Mouse (Mus musculus): Measurements from ENCODE around the gene BC048671. TPM values are rescaled to one million over a fixed set of nuclear protein-coding genes. Genes with fewer than 3 reads are reported as not detected.

The BC048671 gene
- polyA plus RNA-seq, 1 experiment = not detected

GRCm38 (mm10) chr6:90332561-90333425 is 31.8 kb downstream of the BC048671 start, which contains the start of gene Uroc1:
Uroc1 (plus strand) TSS chr6:90333284.
- TF ChIP-seq CTCF (IDR thresholded peaks at IDR 0.05; ENCODE audit: borderline replicate concordance, insufficient read depth, low read depth, low read length) = no peak
- TF ChIP-seq POLR2A (IDR thresholded peaks at IDR 0.05; ENCODE audit: borderline replicate concordance, insufficient read depth, low read length) = no peak
- H3K4me3 ChIP-seq (replicated peaks; ENCODE audit: insufficient read depth, low read depth, low read length) = no peak within 1 kb of the TSS
- H3K27me3 ChIP-seq (ENCODE audit: control insufficient read depth, insufficient read depth, low read length) = no peaks in the 10 kb centered on the region
- 89% methylated on average over 7 of the region's 7 CpGs for WGBS
- 0 out of 2 replicates have a peak, but pooled peaks cover 6% of the 10 kb centered on the region for H3K4me1 ChIP-seq (ENCODE audit: control insufficient read depth, insufficient read depth, low read length)
- no peak within 1 kb of the TSS for H3K27ac ChIP-seq (ENCODE audit: insufficient read depth, low read length)
- no peak for DNase-seq

- no peak overlapping the region for H3K4me3 ChIP-seq (replicated peaks; ENCODE audit: insufficient read depth, low read depth, low read length)
- TF ChIP-seq CTCF (IDR thresholded peaks at IDR 0.05; ENCODE audit: borderline replicate concordance, insufficient read depth, low read depth, low read length) = no peak
- no peak for TF ChIP-seq POLR2A (IDR thresholded peaks at IDR 0.05; ENCODE audit: borderline replicate concordance, insufficient read depth, low read length)
- H3K27ac ChIP-seq (ENCODE audit: insufficient read depth, low read length) = no peak overlapping the region
- DNase-seq = no peak
- H3K27me3 ChIP-seq (ENCODE audit: control insufficient read depth, insufficient read depth, low read length) = no peaks in the 10 kb centered on the region
- H3K4me1 ChIP-seq (ENCODE audit: control insufficient read depth, insufficient read depth, low read length) = 0 out of 2 replicates have a peak, but pooled peaks cover 6% of the 10 kb centered on the region
- WGBS = 87% methylated on average over 3 of the region's 3 CpGs
Measured at GRCm38 (mm10) chr6:90334244-90334643, 33.2 kb downstream of the BC048671 start.

- peaks cover 5% of the 10 kb centered on the region for H3K4me1 ChIP-seq (ENCODE audit: control insufficient read depth, insufficient read depth, low read length)
- TF ChIP-seq CTCF (IDR thresholded peaks at IDR 0.05; ENCODE audit: borderline replicate concordance, insufficient read depth, low read depth, low read length) (no peak), POLR2A (IDR thresholded peaks at IDR 0.05; ENCODE audit: borderline replicate concordance, insufficient read depth, low read length) (no peak)
- peak; percentile 41 to 75 for DNase-seq
- no peaks in the 10 kb centered on the region for H3K27me3 ChIP-seq (ENCODE audit: control insufficient read depth, insufficient read depth, low read length)
- WGBS = 18% methylated on average over 2 of the region's 2 CpGs
- H3K4me3 ChIP-seq (replicated peaks; ENCODE audit: insufficient read depth, low read depth, low read length) = no peak overlapping the region
- no peak overlapping the region for H3K27ac ChIP-seq (ENCODE audit: insufficient read depth, low read length)
Measured at GRCm38 (mm10) chr6:90342343-90342742, 41.3 kb downstream of the BC048671 start.

- no peak for DNase-seq
- TF ChIP-seq POLR2A (IDR thresholded peaks at IDR 0.05; ENCODE audit: borderline replicate concordance, insufficient read depth, low read length) (no peak), CTCF (IDR thresholded peaks at IDR 0.05; ENCODE audit: borderline replicate concordance, insufficient read depth, low read depth, low read length) (no peak)
- Histone ChIP-seq H3K27ac (ENCODE audit: insufficient read depth, low read length) (no peak overlapping the region), H3K4me3 (replicated peaks; ENCODE audit: insufficient read depth, low read depth, low read length) (no peak overlapping the region), H3K4me1 (ENCODE audit: control insufficient read depth, insufficient read depth, low read length) (peaks cover 5% of the 10 kb centered on the region), H3K27me3 (ENCODE audit: control insufficient read depth, insufficient read depth, low read length) (no peaks in the 10 kb centered on the region)
- 71% methylated on average over 4 of the region's 4 CpGs for WGBS
Measured at GRCm38 (mm10) chr6:90347183-90347582, 46.2 kb downstream of the BC048671 start.

- TF ChIP-seq POLR2A (IDR thresholded peaks at IDR 0.05; ENCODE audit: borderline replicate concordance, insufficient read depth, low read length) (no peak), CTCF (IDR thresholded peaks at IDR 0.05; ENCODE audit: borderline replicate concordance, insufficient read depth, low read depth, low read length) (no peak)
- 83% methylated on average over 4 of the region's 4 CpGs for whole genome bisulfite sequencing
- no peak for DNase-seq
- H3K27me3 ChIP-seq (ENCODE audit: control insufficient read depth, insufficient read depth, low read length) = no peaks in the 10 kb centered on the region
- H3K4me3 ChIP-seq (replicated peaks; ENCODE audit: insufficient read depth, low read depth, low read length) = no peak overlapping the region
- no peaks in the 10 kb centered on the region for H3K4me1 ChIP-seq (ENCODE audit: control insufficient read depth, insufficient read depth, low read length)
- H3K27ac ChIP-seq (ENCODE audit: insufficient read depth, low read length) = no peak overlapping the region
Measured at GRCm38 (mm10) chr6:90348500-90348899, 47.5 kb downstream of the BC048671 start.

DNA sequence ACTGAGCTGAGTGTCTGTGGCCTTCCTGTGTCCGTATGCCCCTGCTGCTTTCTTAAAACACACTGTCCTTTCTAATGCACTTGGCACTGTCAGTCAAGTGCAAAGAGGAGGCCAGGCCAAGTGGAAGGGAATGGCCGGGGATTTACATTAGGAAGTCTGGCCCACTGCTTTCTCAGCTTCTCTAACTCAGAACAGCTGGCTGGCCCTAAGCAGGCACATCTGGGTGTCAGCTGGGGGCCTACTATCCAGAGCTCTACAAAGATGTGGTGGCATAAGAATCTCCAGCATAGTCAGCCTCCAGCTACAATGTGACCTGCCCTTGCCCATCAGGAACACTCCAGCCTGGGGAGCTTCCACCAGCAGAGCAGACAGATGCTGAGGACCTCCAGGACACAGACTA is 49.0 kb downstream of the BC048671 start:
- Histone ChIP-seq H3K4me3 (replicated peaks; ENCODE audit: insufficient read depth, low read depth, low read length) (no peak overlapping the region), H3K4me1 (ENCODE audit: control insufficient read depth, insufficient read depth, low read length) (no peaks in the 10 kb centered on the region), H3K27me3 (ENCODE audit: control insufficient read depth, insufficient read depth, low read length) (no peaks in the 10 kb centered on the region), H3K27ac (ENCODE audit: insufficient read depth, low read length) (no peak overlapping the region)
- TF ChIP-seq CTCF (IDR thresholded peaks at IDR 0.05; ENCODE audit: borderline replicate concordance, insufficient read depth, low read depth, low read length) (no peak), POLR2A (IDR thresholded peaks at IDR 0.05; ENCODE audit: borderline replicate concordance, insufficient read depth, low read length) (no peak)
- 37% methylated on average over 2 of the region's 2 CpGs for WGBS
- DNase-seq = no peak

Other genes starting within 250 kb of the BC048671 start
- not detected in 2 replicates for gene Vmn1r49, start 222.7 kb upstream of the BC048671 start, polyA plus RNA-seq (2012; rRNA removed)
- gene Vmn1r50, start 199.8 kb upstream of the BC048671 start, polyA plus RNA-seq (2012; rRNA removed) = not detected in 2 replicates
- gene Vmn1r51, start 178.6 kb upstream of the BC048671 start, polyA plus RNA-seq (2012; rRNA removed) = not detected in 2 replicates
- not detected in 2 replicates for gene Vmn1r52, start 126.4 kb upstream of the BC048671 start, polyA plus RNA-seq (2012; rRNA removed)
- not detected in 2 replicates for gene V1ra8, start 98.4 kb upstream of the BC048671 start, polyA plus RNA-seq (2012; rRNA removed)
- gene Vmn1r53, start 76.8 kb upstream of the BC048671 start, polyA plus RNA-seq (2012; rRNA removed) = not detected in 2 replicates
- not detected in 2 replicates for gene Vmn1r54, start 54.9 kb upstream of the BC048671 start, polyA plus RNA-seq (2012; rRNA removed)
- gene Chst13, start 24.0 kb downstream of the BC048671 start, polyA plus RNA-seq (2012; rRNA removed) = not detected in 2 replicates
- not detected in 2 replicates for gene Uroc1, start 32.1 kb downstream of the BC048671 start, polyA plus RNA-seq (2012; rRNA removed)
- gene Zxdc, start 68.3 kb downstream of the BC048671 start, polyA plus RNA-seq (2012; rRNA removed) = 20.3 and 21.5 TPM in 2 replicates
- gene Cfap100, start 127.6 kb downstream of the BC048671 start, polyA plus RNA-seq (2012; rRNA removed) = 5.3 and 5.5 TPM in 2 replicates
- 26.1 and 28.4 TPM in 2 replicates for gene Klf15, start 161.4 kb downstream of the BC048671 start, polyA plus RNA-seq (2012; rRNA removed)
- gene Aldh1l1, start 185.2 kb downstream of the BC048671 start, polyA plus RNA-seq (2012; rRNA removed) = 50.1 and 56.3 TPM in 2 replicates

Data from cerebellum, adult 2 months (tissue).